Mouse (Mus musculus) splenic B cell, adult 2 months (primary cell): ENCODE data around the gene Macf1.

Experiments
- DNase-seq: peaks from one replicate; pipeline ENCODE4 v3.0.0-alpha.2; 2011; ENCODE audit warnings: low read depth, low spot score
- H3K27me3 ChIP-seq: 2 replicates; pipeline ENCODE4 v1.6.1; 2012; ENCODE audit warnings: mild to moderate bottlenecking, low read length, moderate library complexity, mixed read lengths; ENCODE audit not compliant: control insufficient read depth, poor library complexity, insufficient read depth, severe bottlenecking
- H3K36me3 ChIP-seq: 2 replicates; pipeline ENCODE4 v1.6.1; 2012; ENCODE audit warnings: mild to moderate bottlenecking, low read length, moderate library complexity, mixed read lengths; ENCODE audit not compliant: control insufficient read depth, poor library complexity, insufficient read depth, severe bottlenecking

The Macf1 gene

DNA sequence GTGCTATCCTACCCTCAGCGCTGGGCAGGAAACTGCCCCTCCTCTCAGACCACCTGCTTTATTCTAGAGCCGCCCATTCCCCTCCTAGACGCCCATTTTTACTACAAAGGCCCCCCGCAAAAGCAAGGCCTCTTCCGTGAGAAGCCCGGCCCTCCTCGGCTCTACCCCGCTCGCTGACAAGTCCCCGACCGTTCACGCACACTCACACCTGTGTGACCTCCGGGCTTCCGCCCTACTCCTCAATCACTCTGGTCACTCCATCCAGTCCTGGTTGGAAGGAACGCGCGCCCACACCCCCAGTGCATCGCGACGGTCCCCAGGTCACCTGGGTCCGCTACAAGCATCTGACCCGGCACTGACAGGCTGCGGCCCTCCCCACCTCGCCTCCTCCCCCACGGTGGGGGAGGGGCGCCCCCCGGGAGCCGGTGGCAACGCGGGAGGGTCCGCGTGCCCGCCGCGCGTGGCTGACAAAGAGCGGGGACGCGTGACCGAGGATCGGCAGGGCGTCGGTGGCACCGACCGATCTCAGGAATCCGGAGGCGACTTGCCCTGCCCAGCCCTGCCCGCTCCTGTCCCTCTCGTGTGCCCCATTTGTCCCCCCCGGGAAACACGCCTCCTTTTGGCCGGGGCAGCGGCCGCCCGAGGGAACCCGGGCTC, 2.3 kb upstream of the Macf1 start:
- DNase-seq: peak; percentile 13
- no peaks in the 10 kb centered on the region for H3K36me3 ChIP-seq
- no peaks in the 10 kb centered on the region for H3K27me3 ChIP-seq

DNA sequence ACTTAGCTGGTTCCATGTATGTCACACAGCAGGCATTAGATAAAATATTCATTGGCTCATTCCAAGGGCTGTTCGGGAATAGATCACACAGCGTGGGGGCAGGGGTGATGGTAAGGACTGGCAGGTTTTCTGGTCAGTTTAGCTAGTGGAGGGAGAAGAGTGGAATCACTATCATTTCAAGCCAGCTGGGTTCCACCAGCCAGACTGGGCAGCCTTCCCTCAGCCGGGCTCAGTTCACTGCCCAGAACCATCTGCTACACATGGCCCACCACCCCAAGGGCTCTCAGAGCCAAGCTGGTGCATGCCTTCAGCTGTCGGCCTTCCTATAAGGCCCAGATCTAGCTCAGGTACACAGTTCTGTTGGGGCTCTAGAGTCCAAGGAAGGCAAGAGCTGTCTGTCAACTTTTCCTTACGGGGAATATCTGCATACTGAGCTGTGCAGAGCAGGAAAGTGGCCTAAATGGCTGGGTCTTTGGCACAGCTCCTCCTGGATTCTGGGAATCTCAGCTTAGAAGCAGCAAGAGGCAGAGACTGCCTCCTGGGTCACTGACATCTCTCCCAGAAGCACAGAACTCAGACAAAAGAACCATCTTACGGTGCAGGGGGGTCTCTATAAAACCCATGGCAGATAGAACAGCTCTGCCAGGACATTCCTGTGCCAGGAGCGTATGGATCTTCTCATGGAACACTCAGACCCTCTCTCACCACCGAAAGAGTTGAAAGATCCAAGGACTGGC, 1.5 kb upstream of the Macf1 start:
- no peaks in the 10 kb centered on the region for H3K36me3 ChIP-seq
- H3K27me3 ChIP-seq: no peaks in the 10 kb centered on the region; the same call in 1 of the 2 replicates
- DNase-seq: no peak

DNA sequence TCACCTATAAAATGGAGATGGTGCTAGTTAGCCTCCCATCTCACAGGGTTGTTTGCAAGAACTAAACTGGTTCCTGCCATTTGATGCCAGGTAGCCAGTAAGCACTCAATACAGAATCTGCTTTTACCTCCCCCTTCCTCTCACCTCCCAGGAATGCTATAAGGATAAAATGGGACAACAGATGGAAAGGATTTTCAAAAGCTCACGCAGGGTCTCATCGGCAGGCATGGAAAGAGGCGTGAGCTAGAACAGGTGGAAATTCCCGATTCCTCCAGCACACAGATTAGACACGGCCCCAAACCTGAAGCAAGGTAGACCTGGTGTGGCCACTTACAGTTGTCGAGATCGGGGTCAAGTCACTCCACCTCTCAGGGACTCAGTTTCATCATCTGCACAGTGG, 886 bp upstream of the Macf1 start:
- Histone ChIP-seq H3K27me3 (no peaks in the 10 kb centered on the region; the same call in 1 of the 2 replicates), H3K36me3 (no peaks in the 10 kb centered on the region)
- no peak for DNase-seq

DNA sequence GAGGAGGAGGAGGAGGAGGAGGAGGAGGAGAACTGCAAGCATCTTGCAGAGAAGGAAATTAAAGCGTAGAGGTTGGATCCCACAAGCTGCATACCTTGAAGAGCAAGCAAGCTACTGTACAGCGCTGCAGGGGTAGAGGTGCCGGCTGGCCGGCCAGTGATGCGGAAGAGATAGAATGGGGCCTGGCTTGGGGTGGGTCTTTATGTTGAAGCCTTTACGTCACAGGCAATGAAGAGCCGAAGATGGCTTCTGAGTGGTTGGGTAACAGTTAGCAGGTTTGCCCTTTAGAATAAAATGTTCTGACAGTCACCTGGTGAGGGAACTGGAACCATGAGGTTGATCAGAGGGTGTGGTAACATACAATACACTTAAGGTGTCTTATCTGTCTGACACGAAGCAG, 1.9 kb downstream of the Macf1 start:
- no peak for DNase-seq
- no peaks in the 10 kb centered on the region for H3K36me3 ChIP-seq
- H3K27me3 ChIP-seq: no peaks in the 10 kb centered on the region; the same call in 1 of the 2 replicates

DNA sequence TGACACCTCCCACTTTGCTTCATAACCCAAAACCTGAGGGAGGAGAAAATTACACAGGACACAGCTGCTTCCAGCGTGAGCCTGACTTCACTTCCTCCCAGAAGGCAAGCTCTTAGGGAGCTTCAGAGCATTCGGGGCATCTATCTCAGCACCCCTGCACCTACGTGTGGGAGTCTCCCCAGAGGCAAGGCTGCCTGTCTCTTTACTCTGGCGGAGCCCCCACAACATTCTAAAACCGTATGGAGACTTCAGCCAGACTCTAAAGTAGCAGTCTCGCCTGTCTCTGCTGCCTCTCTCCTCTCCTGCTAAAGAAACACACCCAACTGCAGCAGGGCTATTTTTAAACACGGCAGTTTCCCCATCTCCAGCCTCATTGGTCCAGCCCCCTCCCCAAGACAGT, 3.2 kb downstream of the Macf1 start:
- no peaks in the 10 kb centered on the region for H3K36me3 ChIP-seq
- H3K27me3 ChIP-seq: no peaks in the 10 kb centered on the region; the same call in 1 of the 2 replicates
- no peak for DNase-seq

DNA sequence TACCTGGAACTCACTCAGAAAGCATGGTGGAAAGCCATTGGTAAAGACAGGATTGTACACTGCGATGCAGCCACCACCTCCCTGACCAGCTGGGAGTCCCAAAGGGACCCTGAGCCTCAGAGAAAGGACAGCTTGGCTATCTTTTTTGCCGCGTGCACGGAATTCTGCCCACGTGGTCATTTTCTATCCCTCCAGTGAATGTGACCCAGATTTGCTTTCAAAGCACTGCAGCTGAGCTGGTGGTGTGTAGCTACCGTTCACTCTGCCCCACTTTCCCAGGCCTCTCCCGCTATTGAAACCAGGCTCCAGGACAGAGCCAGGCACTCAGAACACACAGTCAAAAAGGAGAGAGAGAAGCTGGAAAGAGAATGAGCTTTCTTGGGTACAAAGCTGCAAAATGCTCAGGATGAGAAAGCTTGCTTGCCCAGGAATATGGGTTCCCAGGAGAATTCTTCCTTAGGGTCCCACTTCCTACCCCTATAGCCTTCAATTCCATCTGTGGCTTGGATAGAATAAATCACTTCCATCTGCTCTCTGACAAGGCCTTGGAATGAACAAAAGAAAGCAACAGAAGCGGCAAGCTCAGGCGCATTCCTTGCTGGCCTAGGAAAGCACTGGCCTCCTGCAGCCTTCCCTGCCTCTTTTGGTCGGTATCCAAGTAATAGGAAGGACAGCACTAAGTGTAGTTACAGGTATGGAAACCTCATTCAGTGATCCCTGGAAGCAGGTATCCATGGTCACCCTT, 6.9 kb downstream of the Macf1 start:
- Histone ChIP-seq H3K36me3 (no peaks in the 10 kb centered on the region), H3K27me3 (no peaks in the 10 kb centered on the region; the same call in 1 of the 2 replicates)
- no peak for DNase-seq

DNA sequence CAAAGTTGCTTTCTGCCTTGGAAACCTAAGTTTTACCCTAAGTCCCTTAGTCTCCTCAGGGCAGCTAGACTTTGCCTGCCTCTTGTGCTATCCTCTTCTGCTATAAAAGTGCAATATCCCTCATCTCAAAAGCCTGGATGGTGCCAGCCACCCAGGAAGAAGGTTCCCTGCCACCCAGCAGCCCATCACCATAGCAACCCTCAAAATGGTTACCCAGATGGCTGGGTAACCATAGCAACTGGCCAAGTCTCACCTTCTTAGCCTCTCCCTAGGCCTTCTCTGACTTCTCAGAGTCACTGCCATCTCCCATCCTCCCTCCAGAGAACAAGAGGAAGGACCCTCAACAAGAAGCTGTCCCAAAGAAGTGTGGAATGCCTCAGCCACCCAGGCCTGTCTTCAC, 13.6 kb downstream of the Macf1 start:
- Histone ChIP-seq H3K27me3 (0 out of 2 replicates have a peak, but pooled peaks cover 2% of the 10 kb centered on the region), H3K36me3 (no peaks in the 10 kb centered on the region)
- no peak for DNase-seq

DNA sequence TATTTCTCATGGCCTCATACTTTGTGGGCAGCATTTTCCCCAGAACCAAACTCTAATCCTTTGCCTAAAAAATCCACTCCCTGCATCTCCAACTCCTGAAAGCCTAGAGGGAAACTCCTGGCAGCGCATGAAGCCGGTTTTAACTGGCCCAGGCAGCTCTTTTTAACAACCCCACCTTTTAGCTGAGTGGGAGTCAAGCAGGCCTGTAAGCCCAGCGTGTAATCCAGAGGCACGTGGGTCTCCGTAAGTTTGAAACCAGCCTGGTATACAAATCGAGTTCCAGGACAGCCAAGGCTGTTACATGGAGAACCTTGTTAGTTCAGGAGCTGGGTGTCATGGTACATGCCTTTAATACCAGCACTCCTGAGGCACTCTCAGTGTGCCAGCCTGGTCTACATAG, 14.5 kb downstream of the Macf1 start:
- no peak for DNase-seq
- Histone ChIP-seq H3K36me3 (no peaks in the 10 kb centered on the region), H3K27me3 (0 out of 2 replicates have a peak, but pooled peaks cover 2% of the 10 kb centered on the region)

DNA sequence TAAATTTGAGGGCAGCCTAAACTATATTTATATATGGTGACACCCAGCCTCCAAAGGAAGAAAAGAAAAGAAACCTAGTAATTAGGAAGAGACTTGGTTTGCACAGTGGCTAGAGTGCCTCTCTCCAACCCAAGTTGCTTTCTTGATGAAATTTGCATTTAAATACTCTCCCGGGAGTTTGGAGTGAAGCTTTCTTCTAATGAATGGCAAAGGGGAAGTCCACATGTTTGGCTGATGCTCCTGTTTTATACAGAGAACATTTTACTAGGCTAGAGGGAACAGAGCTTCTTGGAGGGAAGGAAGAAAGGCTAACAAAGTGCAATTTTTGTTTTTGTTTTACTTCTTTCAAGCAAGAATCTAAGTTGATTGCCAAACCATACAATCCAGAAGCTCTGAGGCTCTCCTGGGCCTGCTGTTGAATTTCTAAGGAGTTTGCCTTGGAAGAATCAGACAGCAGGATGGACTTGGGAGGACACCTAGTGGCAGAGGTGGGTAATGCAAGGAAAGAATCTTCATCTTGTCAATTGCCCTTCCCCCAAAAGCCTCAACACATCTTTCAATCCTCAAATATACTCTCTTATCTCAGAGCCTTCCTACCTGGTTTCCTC, 16.8 kb downstream of the Macf1 start:
- DNase-seq: peak; percentile 78
- Histone ChIP-seq H3K27me3 (peaks cover 2% of the 10 kb centered on the region; the same call in 1 of the 2 replicates), H3K36me3 (no peaks in the 10 kb centered on the region)

DNA sequence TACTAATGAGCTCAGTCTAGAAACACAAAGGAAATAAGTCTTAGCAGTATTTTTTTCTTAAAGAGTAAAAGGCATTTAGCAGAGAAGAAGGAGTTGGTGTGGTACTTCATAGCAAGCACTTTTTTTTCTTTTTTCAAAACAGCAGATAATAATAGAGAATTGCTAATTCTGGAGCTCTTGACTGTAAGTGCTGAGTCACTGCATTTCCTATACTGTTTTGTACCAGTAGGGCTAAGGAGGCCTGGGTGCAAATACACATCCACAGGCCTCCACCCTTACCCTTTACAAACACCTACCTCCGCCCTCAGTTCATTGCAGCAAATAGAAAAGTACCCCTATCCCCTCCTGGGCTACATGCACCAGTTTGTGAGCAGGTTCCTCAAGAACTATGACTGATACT, 17.6 kb downstream of the Macf1 start:
- H3K36me3 ChIP-seq: no peaks in the 10 kb centered on the region
- DNase-seq: no peak
- H3K27me3 ChIP-seq: peaks cover 2% of the 10 kb centered on the region; the same call in 1 of the 2 replicates

DNA sequence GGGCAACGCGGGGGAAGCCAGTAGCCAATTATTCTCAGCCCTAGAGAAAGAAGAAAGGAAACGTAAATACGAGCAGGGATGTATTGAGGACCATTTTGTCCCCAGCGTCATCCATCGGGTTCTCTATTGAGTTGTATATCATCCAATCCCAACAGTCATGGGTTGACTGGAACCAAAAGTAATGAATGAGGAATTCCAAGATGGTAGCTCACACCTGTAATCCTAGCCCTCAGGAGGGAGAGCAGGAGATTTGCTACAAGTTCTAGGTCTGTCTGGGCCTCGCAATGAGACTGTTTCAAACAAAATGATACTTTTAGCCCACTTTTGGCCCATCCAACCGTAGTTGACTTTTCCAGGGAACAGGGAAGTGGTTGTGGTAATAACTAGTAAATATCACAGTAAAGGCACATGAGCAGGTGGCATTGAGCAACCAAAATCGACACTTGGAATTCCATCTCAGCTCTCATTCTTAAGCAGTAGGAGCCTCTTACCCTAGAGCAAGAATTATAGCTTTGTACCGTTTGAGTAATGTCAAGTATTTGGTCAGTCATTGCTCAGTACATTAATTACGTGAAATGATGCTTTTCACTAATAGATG, 18.4 kb downstream of the Macf1 start:
- peaks cover 2% of the 10 kb centered on the region; the same call in 1 of the 2 replicates for H3K27me3 ChIP-seq
- DNase-seq: no peak
- no peaks in the 10 kb centered on the region for H3K36me3 ChIP-seq

DNA sequence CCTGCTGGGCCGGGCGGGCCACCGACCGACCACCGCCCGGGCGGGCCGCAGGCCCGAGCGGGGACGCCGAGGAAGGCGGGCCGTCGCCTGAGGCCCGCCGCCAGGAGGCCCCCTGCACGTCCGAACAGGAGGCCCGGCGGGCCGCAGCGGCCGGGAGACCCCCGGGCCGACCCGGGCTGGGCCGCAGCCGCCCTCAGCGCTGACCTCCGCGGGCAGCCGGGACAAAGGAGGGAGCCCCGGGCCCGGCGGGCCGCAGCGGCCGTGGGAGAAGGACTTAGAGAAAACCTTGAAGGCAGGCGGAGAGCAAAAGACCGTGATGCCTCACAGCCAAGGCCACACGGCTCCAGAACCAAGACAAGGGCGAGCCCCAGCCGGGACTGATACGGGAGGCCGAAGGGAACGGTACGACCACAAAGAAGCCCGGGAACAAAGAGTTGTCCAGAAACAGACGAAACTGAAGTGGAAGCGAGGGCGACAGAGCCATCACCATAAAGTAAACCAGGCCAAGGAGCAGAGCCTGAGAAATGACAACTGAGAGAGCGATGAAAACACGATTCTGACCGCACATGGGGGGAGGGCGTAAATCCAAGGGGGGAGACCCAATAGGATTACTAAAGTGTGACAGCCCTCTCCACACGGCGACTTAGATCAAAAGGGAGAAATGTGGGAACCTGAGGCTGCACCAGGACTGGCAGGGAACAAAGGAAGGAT, 19.1 kb downstream of the Macf1 start:
- peaks cover 2% of the 10 kb centered on the region; the same call in 1 of the 2 replicates for H3K27me3 ChIP-seq
- H3K36me3 ChIP-seq: no peaks in the 10 kb centered on the region
- DNase-seq: no peak

DNA sequence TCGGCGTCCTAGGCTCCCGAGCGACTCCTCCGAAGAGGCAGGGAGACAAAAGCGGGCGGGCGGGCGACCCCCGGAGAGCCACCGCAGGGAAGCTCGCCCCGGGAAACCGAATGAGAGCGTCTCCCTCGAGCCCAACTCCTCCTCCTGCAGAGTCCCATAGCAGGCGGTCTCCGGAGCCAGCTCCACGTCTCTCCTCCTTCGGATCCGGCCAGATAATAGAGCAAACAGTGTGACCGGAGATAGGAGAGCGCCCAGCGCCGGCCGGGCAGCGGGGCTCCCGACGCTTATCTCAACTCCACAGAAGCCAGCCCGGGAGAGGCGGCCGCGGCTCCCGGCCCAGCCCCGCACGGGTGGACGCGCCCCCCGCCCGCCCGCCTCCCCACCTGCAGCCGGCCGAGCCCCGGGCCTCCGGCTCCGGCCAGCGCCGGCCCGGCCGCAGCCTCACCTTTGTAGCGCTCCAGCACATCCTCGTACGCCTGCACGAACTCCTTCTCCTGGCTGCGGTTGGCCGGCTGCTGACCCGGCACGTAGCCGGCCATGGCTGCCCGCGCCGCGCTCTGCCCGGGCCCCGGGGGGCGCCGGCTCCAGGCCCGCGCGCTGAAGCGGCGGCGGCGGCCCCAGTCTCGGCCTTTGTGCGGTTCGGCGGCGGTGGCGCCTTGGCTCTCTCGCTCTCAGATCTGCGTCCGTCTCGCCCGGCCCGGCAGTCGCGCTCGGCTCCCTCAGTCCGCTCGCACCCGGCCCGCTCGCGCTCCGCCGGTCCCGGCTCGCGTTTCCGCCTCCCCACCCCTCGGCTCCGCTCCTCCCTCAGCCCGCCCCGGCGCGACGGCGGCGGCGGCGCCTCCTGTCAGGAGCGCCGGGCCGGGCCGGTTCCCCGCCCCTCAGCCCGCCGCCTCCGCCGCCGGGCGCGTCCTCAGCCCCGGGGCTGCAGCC, 19.9 kb downstream of the Macf1 start:
- peaks cover 2% of the 10 kb centered on the region; the same call in 1 of the 2 replicates for H3K27me3 ChIP-seq
- H3K36me3 ChIP-seq: no peaks in the 10 kb centered on the region
- peak; percentile 60 for DNase-seq
